Mouse (Mus musculus) layer of hippocampus, adult 18-20 months (tissue): ENCODE measurements around the gene Ms4a4d. TPM values are rescaled to one million over a fixed set of nuclear protein-coding genes. Genes with fewer than 3 reads are reported as not detected.
A peak's percentile ranks its signal among the peaks of the same experiment; 100 is the strongest.
"Not testable (repeated sequence)": the region's sequence is repeated elsewhere in the genome, so short reads cannot be mapped to it uniquely, and the experiment has no call there.

Experiments
- DNase-seq, 2 experiments: peaks; one replicate each; pipeline ENCODE4 v3.0.0; 2022; ENCODE audit warnings: low spot score in 2 of 2
- long read RNA-seq: library from polyadenylated mRNA; stranded (forward); transcript quantifications from one replicate; pipeline ENCODE4 v2.0.0, GENCODE M21; 2021
- total RNA-seq, 2 experiments: library from RNA; stranded (reverse); gene quantifications; 2 replicates each; pipeline ENCODE4 v1.2.3; 2021

Ms4a4d gene
- total RNA-seq, result not detected
- long read RNA-seq, result 0 reads

DNA sequence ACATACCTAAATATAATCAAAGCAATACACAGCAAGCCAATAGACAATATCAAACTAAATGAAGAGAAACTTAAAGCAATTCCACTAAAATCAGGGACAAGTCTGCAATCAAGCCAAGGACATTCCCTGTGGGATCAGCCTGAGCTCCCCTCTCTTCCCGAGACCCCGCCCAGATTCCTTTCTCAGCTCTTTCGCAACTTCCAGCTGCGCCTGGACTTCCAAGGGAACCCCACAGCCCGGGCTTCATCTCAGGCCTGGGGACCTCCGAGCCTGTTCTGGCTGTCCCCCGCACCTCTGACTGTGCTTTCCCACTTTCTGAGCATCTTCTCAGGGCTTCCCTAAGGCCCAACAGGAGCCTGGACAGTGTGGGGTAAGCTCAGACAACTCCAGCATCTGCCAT, at the start of gene Ms4a4d:
Ms4a4d (plus strand) TSS at position 209 of the 400 bp plus-strand sequence.
- DNase-seq, result no peak

DNA sequence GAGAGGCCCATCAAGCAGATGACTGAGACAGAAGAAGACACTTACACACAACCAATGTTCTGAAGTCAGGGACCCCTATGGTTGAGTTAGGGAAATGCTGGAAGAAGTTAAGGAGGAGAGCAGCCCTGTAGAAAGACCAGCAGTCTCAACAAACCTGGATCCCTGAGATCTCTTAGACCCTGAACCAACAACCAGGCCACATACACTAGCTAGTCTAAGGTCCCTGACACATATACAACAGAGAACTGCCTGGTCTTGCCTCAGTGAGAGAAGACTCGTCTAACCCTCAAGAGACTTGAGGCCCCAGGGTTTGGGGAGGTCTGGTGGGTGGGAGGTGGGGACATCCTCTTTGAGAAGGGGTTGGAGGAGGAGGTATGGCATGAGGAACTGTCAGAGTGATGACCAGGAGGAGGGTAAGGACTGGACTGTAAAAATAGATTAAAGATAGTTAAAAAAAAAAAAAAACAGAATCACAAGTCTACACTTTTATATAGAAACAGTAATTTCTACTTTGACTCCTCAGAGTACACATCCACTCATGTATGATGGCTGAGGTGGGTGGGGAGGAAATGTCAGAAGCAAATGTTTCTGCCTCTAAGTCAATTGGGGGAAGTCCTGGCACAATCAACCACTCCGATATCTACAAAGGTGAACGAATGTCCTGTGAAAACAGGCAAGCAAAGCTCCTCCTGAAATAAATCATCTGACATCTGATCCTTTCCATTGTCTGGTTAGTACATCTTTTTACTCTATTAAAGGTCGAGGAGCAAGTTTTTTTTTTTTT, 45.0 kb upstream of the Ms4a4d start:
- no peak for DNase-seq

DNA sequence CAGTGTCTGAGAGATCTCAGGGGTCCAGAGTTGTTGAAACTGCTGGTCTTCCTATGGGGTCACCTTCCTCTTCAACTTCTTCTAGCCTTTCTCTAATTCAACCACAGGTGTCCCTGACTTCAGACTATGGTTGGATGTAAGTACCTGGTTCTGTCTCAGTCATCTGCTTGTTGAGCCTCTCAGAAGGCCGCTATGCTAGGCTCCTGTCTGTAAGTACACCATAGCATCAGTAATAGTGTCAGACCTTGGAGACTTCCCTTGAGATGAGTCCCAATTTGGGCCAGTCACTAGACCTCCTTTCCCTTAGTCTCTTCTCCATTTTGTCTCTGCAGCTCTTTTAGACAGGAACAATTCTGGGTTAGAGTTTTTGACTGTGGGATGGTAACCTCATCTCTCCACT, 43.9 kb upstream of the Ms4a4d start:
- no peak for DNase-seq

DNA sequence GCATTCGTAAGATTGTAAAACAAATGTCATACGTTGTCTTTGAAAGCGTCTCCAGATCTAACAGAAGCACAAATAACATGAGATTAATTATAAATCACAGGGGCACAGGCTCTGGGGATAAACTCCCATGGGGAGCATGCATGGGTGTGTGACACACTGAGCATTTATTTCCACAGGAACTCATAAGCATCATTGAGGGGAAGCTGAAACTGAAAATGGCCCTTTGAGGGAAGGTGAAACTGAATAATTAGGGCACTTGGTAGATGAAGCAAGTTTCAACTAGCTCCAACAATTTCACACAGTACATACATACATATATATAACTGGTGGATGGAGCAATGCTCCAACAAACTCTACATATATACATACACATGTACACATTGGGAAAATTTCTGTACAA, 42.1 kb upstream of the Ms4a4d start:
- no peak for DNase-seq

DNA sequence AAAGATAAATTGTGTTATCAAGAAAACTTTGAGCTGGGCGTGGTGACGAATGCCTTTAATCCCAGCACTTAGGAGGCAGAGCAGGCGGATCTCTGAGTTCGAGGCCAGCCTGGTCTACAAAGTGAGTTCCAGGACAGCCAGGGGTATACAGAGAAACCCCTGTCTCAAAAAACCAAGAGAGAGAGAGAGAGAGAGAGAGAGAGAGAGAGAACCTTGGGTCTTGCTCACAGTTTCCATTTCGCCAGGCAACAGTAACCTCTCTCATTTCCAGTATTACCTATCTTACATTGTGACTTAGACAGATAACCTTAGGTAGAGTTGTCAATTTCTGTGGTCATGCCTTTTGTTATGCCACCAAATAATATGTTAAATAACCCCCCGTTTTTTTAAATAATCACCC, 40.2 kb upstream of the Ms4a4d start:
- no peak for DNase-seq

DNA sequence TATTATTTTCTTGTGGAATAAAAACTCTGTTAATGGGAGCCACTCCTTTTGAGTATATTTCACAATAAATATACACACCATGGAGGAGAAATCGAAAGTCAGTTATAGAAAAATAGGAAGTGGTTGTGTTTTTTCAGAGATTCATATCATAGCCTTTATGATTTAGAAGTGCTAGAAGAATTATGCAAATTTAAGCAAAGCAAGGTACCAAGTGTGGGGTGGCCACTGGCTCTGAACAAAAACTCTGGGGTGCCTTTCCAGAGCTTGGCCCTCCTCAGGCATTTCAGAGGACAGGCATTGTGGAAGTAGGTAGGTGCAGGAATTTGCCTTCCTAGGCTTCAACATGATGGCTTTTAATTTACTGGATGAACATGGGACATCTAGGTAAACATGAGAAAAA, 39.3 kb upstream of the Ms4a4d start:
- DNase-seq, result not testable (repeated sequence)

DNA sequence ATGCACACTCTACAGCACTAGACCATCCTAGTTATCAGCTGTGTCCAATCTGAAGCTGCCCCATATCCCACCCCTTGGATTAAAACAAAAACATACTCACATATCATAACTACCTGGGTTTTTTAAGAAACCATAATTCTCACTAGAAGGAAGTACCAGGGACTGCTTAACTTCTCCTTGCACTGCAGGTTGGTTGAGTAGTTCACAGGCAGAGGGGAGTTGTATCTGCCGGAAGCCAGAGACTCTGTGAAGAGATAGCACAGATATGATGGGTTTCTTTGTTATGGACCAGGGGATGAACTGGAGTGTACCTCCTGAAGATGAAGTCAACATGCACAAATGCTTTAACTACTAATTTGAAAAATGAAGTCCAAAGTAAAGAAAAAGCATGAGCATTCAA, 35.8 kb upstream of the Ms4a4d start:
- DNase-seq, result no peak

DNA sequence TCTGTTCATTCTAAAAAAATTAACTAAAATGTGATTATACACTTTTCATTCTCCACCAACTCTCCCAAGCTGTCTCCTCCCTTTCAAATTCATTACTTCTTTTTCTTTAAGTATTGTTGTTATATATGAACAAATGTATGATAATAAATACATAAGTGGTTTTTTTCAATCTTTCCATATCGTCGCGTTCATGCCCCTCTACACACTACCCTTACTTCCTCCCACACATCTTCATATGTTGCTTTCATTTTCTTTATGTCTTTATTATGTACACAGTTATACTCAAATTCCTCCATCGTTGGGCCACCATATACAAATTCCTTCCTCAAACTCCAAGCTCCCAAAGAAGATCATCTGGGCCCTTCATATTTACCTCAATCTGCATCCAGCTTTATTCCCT, 35.3 kb upstream of the Ms4a4d start:
- DNase-seq, result no peak

DNA sequence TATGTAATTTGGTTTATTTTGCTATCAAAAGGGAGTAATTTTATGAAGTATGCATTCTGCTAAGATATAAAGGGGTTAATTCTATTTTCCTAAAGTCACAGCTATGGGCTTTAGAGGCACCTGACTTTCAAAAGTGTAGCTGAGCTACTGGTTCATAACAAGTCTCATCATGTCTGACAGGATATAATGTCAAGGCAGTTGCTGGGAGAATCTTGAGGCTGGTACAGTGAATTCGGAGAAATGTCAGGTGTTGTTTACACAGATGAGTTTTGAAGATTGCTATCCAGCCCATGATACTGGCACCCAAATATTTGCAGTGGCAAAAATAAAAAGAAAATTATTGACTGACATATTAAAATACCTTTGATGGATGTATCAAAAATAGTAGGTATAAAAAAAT, 31.7 kb upstream of the Ms4a4d start:
- DNase-seq, result no peak

DNA sequence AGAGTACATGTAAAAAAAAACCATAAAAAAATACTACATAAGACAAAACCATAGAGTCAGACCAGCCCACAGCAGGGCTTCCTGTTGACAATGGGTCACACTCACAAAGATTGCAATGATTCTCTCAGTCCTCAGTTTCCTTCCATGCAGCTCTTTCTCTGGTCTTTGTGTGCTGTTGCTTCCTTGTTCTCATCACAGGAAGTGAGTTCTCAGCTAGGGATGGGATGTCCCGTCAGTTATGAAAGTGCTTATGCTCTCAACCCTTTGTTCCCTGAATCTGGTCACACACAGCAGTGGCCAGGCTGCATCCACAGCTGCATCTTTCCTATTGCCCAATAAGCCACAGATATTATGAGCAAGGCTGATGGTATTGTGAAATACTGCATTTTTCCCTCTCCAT, 23.1 kb upstream of the Ms4a4d start:
- DNase-seq, result no peak

DNA sequence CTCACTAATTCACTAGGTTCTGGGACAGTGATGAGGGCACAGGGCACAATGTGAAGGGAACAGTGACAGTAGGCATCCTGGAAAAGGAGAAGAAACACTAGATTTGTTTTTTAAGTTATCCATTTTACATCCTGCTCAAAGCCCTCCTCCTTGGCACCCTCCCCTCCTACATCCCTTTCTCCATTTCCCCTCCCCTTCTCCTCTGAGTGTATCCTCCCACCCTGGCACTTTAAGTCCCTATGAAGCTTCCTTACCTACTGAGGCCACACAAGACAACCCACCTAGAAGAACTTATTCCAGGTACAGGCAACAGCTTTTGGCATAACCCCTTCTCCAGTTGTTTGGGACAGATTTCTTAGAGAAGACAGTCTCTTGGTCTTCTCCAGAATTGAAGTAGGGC, 20.4 kb upstream of the Ms4a4d start, which contains the start of gene Ms4a6b:
Ms4a6b (plus strand) TSS at position 267 of the 400 bp plus-strand sequence.
- DNase-seq, result no peak

DNA sequence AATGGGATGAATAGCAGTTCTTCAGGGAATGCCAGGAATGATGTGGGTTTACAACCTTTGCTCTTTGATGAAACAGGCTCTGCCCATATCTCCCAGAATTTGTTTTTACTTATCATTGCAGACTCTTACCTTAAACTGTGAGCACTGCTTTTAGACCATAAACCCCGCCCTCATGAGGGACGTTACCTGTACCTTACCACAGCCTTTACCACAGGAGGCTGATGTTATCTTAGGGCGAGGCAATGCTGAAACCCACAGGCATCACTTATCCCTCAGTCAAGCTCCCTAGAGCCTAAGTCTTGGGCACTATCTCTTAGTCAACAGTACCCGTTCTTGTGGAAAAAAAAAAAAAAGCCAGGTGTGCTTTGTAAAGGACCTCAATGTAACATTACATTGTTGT, 19.8 kb upstream of the Ms4a4d start:
- DNase-seq, result no peak

DNA sequence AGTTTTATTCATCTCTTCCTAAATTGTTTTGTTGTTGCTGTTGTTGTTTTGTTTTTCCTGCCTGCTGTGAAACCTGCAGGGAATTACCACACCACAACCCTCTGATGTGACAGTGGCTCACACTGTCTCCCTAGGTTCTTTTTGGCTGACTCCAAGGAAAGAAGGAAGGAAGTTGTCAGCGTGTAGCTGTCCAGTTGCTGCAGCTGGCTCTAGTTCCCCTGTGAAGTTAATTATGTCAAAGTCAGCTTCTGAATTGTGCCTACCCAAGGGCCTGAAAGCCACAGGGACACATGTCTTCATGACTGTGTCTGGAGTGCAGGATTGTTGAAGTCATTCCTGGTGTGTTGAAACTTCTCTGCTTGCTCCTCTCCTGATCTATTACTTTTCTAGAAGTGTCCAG, 19.2 kb upstream of the Ms4a4d start:
- DNase-seq, result not testable (repeated sequence)

DNA sequence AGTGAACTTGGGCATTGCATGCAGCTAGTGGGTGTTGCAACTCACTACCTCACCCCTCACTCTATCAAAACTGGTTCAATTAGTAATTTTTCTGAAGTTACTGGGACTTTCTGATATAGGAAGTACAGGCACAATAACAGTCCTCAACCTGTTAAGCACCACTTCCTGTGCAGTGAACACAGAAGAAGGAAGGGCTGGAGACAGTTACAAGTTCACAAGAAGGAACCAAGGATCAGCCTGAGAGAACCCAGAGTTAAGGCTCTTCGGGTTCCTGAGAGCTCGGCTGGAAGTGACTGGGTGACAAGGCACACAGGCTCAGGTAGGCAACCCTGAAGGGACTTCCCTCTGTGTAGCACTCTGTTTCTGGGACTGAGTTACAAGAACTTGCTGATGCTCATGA, 18.2 kb upstream of the Ms4a4d start:
- not testable (repeated sequence) for DNase-seq

DNA sequence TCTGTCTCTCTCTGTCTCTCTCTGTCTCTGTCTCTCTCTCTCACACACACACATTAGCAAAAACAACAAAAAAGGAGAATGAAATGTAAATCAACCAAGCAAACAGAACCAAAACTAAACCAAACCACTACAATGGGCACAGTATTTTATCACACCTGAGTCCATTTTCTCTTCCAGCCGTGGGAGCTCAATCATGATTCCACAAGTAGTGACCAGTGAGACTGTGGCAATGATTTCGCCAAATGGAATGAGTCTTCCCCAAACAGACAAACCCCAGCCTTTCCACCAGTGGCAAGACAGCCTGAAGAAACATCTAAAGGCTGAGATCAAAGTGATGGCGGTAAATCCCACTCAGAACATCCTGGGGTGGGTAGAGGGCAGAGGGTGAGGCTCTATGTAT, 16.5 kb upstream of the Ms4a4d start:
- no peak for DNase-seq

DNA sequence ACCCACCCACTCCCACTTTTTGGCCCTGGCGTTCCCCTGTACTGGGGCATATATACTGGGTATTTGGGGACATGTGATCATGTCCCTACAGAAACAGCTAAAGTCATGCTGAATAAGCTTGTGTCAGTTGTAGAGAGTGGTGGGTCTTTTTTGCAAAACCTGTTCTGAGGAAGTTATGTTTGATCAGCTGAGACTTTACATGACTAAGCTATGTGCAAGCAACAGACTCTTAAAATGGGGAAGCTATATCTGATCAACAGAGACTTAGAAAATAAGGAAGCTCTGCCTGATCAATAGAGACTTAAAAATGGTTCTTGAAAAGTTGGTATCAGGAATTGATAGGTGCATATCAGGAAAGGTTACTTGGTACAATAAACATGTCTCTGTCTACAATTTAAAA, 3.2 kb upstream of the Ms4a4d start:
- no peak for DNase-seq

DNA sequence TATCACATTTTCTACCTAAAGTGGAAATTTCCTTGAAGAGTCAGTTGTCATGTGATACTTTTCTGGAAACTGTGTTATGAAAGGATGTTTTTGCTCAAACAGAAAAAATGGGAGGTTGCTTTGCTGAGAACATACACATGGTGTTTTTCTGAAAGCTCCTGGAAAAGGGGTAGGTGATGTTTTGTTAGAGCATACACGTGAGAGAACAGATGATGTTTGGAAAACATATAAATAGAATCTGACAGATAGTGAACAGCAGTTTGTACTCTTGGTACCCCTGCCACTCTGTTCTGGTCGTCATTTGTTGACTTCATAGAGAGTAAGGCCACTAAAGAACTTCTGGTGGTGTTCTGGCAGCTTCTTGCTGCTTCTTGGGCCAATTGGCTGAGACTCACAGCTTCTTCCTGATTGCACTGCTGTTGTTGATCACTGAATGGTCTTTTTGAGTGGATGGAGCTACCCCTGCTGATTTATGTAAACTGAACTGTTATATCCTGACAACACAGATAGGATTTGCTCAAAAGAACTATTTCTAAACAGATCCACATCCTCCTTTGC, 2.6 kb upstream of the Ms4a4d start:
- peak; percentile 7 to 23 for DNase-seq

DNA sequence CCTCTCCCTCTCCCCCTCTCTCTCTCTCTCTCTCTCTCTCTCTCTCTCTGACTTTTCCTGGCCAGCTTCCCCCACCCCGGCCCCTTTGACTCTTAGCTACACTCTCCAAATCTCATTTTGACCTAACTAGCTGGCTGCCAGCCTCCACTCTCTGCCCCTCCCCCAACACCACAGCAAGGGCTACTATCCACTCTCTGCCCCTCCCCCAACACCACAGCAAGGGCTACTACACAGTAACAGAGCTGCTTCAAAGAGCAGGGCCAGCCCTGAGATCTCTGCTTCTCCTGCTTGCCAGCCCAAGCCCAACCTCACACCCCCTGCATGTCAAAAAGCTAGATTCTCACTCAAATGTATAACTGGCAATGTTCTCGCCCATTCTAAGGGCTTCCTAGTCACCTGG, 735 bp downstream of the Ms4a4d start:
- no peak for DNase-seq

DNA sequence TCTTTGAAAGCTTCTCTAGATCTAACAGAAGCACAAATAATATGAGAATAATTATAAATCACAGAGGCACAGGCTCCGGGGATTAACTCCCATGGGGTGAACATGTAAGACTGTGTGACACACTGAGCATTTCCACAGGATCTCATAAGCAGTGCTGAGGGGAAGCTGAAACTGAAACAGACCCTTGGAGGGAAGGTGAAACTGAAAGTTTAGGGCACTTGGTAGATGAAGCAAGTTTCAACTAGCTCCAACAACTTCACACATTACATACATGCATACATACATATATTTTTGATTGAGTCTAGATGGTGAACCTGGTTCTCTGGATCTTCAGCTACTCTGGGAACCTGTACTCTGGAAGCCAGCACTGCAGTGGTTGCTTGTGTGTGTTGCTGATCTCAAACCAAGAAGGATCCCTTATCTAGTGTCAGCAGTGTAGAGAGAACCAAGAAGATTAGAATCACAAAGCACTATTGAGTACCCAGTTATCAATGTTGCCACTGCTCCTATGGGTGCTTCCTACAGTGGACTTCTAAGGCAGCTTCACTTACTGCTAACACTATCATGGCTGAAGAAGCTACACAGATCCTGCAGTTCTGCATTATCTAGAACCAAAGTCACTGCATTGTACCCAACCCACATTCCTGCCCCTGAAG, 3.7 kb downstream of the Ms4a4d start:
- not testable (repeated sequence) for DNase-seq

DNA sequence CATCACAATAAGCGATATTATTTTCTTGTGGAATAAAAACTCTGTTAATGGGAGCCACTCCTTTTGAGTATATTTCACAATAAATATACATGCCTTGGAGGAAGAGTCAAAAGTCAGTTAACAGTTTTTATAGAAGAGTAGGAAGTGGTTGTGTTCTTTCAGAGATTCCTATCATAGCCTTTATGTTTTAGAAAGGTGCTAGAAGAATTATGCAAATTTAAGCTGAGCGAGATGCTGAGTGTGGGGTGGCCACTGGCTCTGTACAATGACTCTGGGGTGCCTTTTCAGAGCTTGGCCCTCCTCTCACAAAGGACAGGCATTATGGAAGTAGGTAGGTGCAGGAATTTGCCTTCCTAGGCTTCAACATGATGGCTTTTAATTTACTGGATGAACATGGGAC, 7.8 kb downstream of the Ms4a4d start:
- DNase-seq, result not testable (repeated sequence)

DNA sequence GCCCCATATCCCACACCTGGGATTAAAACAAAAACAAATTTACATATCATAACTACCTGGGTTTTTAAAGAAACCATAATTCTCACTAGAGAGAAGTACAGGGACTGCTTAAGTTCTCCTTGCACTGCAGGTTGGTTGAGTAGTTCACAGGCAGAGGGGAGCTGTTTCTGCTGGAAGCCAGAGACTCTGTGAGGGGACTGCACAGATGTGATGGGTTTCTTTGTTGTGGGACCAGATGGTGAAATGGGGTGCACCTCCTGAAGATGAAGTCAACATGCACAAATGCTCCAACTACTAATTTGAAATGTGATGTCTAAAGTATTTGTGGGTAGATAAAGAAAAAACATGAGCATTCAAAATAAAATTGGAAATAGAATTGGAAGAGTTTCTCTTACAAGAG, 11.3 kb downstream of the Ms4a4d start:
- no peak for DNase-seq

DNA sequence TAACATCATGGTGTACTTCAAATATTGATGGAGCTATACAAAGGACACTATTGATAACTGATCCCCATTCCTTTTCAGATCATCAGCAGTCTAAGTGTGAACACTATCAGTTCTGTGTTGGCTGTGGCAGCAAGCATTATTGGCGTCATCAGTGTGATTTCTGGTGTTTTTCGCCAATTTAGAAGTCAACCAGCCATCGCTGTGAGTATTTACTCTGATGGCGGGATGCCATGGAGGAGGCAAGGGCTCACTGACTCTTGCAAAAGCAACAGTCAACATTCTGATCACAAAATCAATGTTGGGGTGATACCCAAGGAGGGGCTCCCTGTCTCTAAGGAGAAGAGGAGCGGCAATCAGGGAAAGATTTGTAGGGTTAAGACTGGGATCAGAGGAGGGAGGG, 18.1 kb downstream of the Ms4a4d start:
- no peak for DNase-seq

DNA sequence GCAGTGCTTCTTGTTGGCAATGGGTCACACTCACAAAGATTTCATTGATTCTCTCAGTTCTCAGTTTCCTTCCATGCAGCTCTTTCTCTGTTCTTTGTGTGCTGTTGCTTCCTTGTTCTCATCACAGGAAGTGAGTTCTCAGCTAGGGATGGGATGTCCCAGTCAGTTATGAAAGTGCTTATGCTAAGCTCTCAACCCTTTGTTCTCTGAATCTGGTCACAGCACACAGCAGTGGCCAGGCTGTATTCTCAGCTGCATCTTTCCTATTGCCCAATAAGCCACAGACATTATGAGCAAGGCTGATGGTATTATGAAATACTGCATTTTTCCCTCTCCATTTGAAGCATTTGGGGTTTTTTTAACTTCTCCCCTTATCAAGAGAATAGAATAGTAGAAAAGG, 23.0 kb downstream of the Ms4a4d start:
- DNase-seq, result not testable (repeated sequence)
